Comparison of ENCODE assay signal across 18 mouse cellular contexts in the genomic region with DNA sequence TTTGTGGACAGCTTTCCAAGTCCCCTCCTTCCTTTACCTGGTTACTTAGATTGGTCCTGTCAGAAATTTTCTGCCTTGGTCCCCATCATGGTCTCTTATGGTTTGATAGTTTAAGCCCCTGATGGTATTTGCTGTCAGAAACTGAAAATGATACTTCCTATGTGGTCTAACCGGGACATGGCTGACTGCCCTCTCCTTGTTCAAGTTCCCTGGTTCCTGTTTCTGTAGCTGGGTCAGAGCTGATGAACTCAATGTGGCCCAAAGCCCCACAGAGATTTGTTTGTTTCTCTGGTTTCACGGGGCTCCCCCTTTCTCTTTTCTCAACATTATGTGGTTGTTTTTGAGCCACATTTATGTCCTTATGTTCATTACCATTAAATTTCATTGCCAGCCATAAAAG. TPM values are rescaled to one million over a fixed set of nuclear protein-coding genes. Genes with fewer than 3 reads are reported as not detected.
"Had no signal": no experiment of that assay in that cellular context is flagged by ENCODE, and none has a peak within 500 bp of the region (broad histone marks: within the 10 kb centered on the region; RNA-seq: fewer than 3 reads in every experiment).

No protein-coding gene starts in this region.

- H3K9me3 ChIP-seq: limb, embryonic 13.5 days; liver, embryonic 12.5 days; liver, embryonic 15.5 days; lung, embryonic 15.5 days; megakaryocyte, embryonic 14.5 days; midbrain, embryonic 10.5 days; midbrain, embryonic 13.5 days had no signal

- H3K27ac ChIP-seq: left cerebral cortex, adult 2 months; limb, embryonic 13.5 days; liver, embryonic 12.5 days; liver, embryonic 15.5 days; lung, embryonic 15.5 days; midbrain, embryonic 10.5 days; midbrain, embryonic 13.5 days had no signal

- DNase-seq: kidney, adult 2 months; layer of hippocampus, postnatal 36 days; liver; lung, adult 18-20 months; lung, postnatal 10 days; lung, postnatal 36 days; thymus, adult 18-20 months; thymus, postnatal 4 days had no signal

- H3K4me3 ChIP-seq: left cerebral cortex, adult 2 months; limb, embryonic 13.5 days; liver, embryonic 12.5 days; liver, embryonic 15.5 days; lung, embryonic 15.5 days; megakaryocyte, embryonic 14.5 days; midbrain, embryonic 10.5 days; midbrain, embryonic 13.5 days had no signal

- H3K36me3 ChIP-seq: limb, embryonic 13.5 days; liver, embryonic 12.5 days; liver, embryonic 15.5 days; lung, embryonic 15.5 days; midbrain, embryonic 10.5 days; midbrain, embryonic 13.5 days had no signal

- H3K9ac ChIP-seq: limb, embryonic 13.5 days; liver, embryonic 12.5 days; liver, embryonic 15.5 days; lung, embryonic 15.5 days; midbrain, embryonic 13.5 days had no signal

- H3K4me2 ChIP-seq: limb, embryonic 13.5 days; liver, embryonic 12.5 days; liver, embryonic 15.5 days; lung, embryonic 15.5 days; midbrain, embryonic 13.5 days had no signal

- H3K27me3 ChIP-seq: limb, embryonic 13.5 days; liver, embryonic 12.5 days; liver, embryonic 15.5 days; lung, embryonic 15.5 days; megakaryocyte, embryonic 14.5 days; midbrain, embryonic 13.5 days had no signal

- ATAC-seq: intestine, postnatal 0 days; liver, embryonic 12.5 days; midbrain, embryonic 13.5 days had no signal

- H3K4me1 ChIP-seq: liver, embryonic 12.5 days; liver, embryonic 15.5 days; lung, embryonic 15.5 days; megakaryocyte, embryonic 14.5 days; midbrain, embryonic 10.5 days; midbrain, embryonic 13.5 days had no signal

RNA-seq across cellular contexts. Expression of a gene that starts 30.6 kb away (rescaled TPM):
- polyA plus RNA-seq: kidney, adult 2 months; spleen, adult 2 months had no signal
